Mouse (Mus musculus): ENCODE results near the gene Msl3.

DNA sequence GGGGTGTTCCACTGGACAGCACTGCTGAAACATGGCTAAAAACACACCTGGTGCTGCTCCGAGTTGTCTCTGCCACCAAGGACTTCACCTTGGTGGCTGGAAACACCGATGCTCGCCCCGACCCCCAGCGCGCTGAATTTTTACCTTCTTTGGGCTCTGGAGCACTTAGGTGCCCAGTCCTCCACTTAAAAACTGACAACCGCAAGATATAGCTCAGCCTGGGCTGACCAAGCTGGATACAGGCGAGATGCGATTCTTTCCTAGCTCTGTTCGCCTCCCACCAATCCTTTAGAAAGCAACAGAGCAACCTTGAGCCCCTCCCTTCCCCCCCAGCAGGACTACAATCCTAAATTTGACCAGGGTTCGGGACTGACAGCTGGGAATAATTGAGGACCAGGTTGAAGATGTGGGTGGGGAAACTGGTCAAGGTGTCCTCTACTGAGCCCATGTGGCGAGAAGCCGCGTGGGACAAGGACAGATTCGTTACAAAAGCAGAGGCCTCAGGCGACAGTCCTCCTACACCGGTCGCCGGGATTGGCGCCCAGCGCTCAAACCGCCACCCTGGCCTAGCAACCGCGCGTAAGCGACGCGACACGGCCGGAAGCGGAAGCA is 679 bp downstream of the Msl3 start:
- TF ChIP-seq CTCF (IDR thresholded peaks at IDR 0.05; ENCODE audit: low read depth, low read length) (no peak), POLR2A (IDR thresholded peaks at IDR 0.05; ENCODE audit: borderline replicate concordance, low read depth, low read length) (no peak)

Data from bone marrow macrophage, adult 2 months (primary cell).